Mouse (Mus musculus) kidney, embryonic 15.5 days (tissue): ENCODE results near the gene Fbxo21. TPM values are rescaled to one million over a fixed set of nuclear protein-coding genes. Genes with fewer than 3 reads are reported as not detected.

Experiments
- ATAC-seq: fragments of 200-750 bp; cut with Nextera tagmentation; replicated peaks from 2 replicates; pipeline ENCODE4 v1.8.0; 2017; ENCODE audit warnings: moderate TSS enrichment; ENCODE audit not compliant: low FRiP score
- H3K27ac ChIP-seq: fragments of 300-500 bp; sonication (generic); 2 replicates; pipeline ENCODE4 v1.5.1; 2015; ENCODE audit warnings: mild to moderate bottlenecking, inconsistent platforms
- H3K27me3 ChIP-seq: fragments of 300-500 bp; sonication (generic); 2 replicates; pipeline ENCODE4 v1.6.1; 2015; ENCODE audit warnings: inconsistent platforms
- H3K36me3 ChIP-seq: fragments of 300-500 bp; sonication (generic); 2 replicates; pipeline ENCODE4 v1.6.1; 2015; ENCODE audit warnings: inconsistent platforms
- H3K4me1 ChIP-seq: fragments of 300-500 bp; sonication (generic); 2 replicates; pipeline ENCODE4 v1.6.1; 2015; ENCODE audit warnings: inconsistent platforms
- H3K4me2 ChIP-seq: fragments of 300-500 bp; sonication (generic); 2 replicates; pipeline ENCODE4 v1.6.1; 2015; ENCODE audit warnings: moderate library complexity, mild to moderate bottlenecking, inconsistent platforms
- H3K4me3 ChIP-seq: fragments of 300-500 bp; sonication (generic); replicated peaks from 2 replicates; pipeline ENCODE4 v1.5.1; 2015; ENCODE audit warnings: mild to moderate bottlenecking, inconsistent platforms
- H3K9ac ChIP-seq: fragments of 300-500 bp; sonication (generic); 2 replicates; pipeline ENCODE4 v1.6.1; 2015; ENCODE audit warnings: mild to moderate bottlenecking, inconsistent platforms
- H3K9me3 ChIP-seq: fragments of 300-500 bp; sonication (generic); replicated peaks from 2 replicates; pipeline ENCODE4 v1.6.1; 2016; ENCODE audit warnings: inconsistent platforms
- WGBS: fragments of 180-500 bp; shearing (Covaris S2); methylation state at CpG from one replicate; pipeline ENCODE4 v1.1.7; 2015; ENCODE audit warnings: mixed read lengths; 5-methylcytosine and 5-hydroxymethylcytosine counted together
- polyA plus RNA-seq: library from polyadenylated mRNA; unstranded; fragments of >200 nt; fragmentation: Nextera tagmentation; extraction: Ambion mirVana; gene quantifications from 2 replicates; pipeline ENCODE4 v1.2.1, GENCODE M21; 2015

Fbxo21 gene
- polyA plus RNA-seq, 1 experiment from 2014 or later: 78.9 TPM

DNA sequence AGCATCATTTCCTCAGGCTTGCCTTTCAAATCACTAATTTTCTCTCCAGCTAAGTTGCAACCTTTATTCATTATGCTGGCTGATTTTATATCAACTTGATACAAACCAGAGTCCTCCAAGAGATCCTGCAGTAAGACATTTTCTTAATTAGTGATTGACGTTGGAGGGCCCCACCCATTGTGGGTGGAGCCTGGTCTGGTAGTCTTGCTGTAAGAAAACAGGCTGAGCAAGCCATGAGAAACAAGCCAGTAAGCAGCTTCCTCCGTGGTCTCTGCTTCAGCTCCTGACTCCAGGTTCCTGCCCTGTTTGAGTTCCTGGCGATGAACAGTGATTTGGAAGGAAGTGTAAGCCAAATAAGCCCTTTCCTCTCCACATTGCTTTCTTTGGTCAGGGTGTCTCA, 59.3 kb downstream of the Fbxo21 start:
- no peaks in the 10 kb centered on the region for H3K36me3 ChIP-seq
- H3K27me3 ChIP-seq: 0 out of 2 replicates have a peak, but pooled peaks cover 6% of the 10 kb centered on the region
- ATAC-seq: no peak
- H3K4me2 ChIP-seq: no peak overlapping the region
- peaks cover 10% of the 10 kb centered on the region for H3K9me3 ChIP-seq
- no peak overlapping the region for H3K4me3 ChIP-seq
- 65% methylated on average over 3 of the region's 3 CpGs for WGBS
- no peak overlapping the region for H3K27ac ChIP-seq
- no peak overlapping the region for H3K9ac ChIP-seq
- H3K4me1 ChIP-seq: peaks cover 22% of the 10 kb centered on the region

DNA sequence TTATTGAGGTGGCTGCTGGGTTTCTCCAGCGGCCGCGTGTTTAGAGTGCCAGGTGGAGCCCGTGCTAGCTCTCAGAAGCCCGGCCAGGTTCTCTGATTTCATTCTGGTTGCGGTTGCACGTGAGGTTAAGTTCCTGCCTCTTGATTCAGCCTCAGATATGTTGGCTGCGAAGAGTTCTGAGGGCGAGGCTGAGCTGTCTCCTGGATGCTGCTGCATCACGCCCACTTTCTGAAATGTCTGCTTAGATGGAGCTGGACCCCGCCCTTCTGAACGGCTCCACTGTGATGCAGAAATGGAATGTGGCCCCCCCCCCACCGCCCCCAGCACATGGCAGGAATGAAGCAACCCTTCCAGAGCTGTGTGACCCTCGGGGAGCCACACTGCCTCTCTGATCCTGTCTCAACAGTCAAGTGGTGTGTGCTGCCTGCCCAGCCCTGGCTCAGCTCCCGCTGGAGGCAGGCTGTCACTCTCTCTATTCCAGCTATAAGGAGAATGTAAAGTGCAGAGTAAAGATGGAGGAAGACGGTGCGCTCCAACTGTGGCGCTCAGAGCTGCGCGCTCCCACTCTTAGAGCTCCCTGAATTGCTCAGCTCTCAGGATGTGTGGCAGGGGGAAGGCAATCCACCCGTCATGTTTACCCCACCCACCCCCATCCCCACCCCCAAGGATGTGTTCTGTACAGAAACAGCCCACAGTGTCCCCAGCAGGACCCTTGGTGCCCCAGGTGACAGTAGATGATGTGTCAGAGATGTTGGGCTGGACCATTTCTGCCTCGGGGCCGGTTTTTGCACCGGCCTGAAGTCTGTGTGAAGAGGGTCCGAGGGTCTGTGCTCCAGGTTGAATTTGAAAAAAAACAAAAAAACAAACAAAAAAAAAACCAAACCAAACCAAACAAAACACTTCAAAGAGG, 60.6 kb downstream of the Fbxo21 start:
- Histone ChIP-seq H3K27ac (0 out of 2 replicates have a peak overlapping the region, but pooled peaks have one; percentile 11), H3K9ac (no peak overlapping the region), H3K9me3 (peaks cover 10% of the 10 kb centered on the region), H3K4me3 (no peak overlapping the region; the same call in 1 of the 2 replicates), H3K4me2 (peak overlapping the region; percentile 37), H3K36me3 (no peaks in the 10 kb centered on the region), H3K4me1 (peaks cover 22% of the 10 kb centered on the region), H3K27me3 (no peaks in the 10 kb centered on the region)
- 38% methylated on average over 25 of the region's 25 CpGs for WGBS
- no peak for ATAC-seq

- Histone ChIP-seq H3K9me3 (peaks cover 10% of the 10 kb centered on the region), H3K4me1 (peaks cover 22% of the 10 kb centered on the region), H3K27me3 (no peaks in the 10 kb centered on the region), H3K4me3 (no peak overlapping the region; the same call in 1 of the 2 replicates), H3K4me2 (peak overlapping the region; percentile 37), H3K27ac (0 out of 2 replicates have a peak overlapping the region, but pooled peaks have one; percentile 11), H3K9ac (no peak overlapping the region), H3K36me3 (no peaks in the 10 kb centered on the region)
- WGBS: 14% methylated on average over 10 of the region's 10 CpGs
- peak; percentile 72 for ATAC-seq
Measured at GRCm38 (mm10) chr5:118037798-118038484, 61.4 kb downstream of the Fbxo21 start.

- Histone ChIP-seq H3K4me2 (no peak overlapping the region), H3K4me1 (peaks cover 19% of the 10 kb centered on the region), H3K27ac (no peak overlapping the region), H3K4me3 (no peak overlapping the region), H3K9me3 (peaks cover 10% of the 10 kb centered on the region), H3K9ac (no peak overlapping the region), H3K36me3 (no peaks in the 10 kb centered on the region), H3K27me3 (no peaks in the 10 kb centered on the region)
- 43% methylated on average over 12 of the region's 12 CpGs for WGBS
- ATAC-seq: no peak
Measured at GRCm38 (mm10) chr5:118039241-118039668, 62.7 kb downstream of the Fbxo21 start.

- no peak for ATAC-seq
- Histone ChIP-seq H3K4me3 (no peak overlapping the region), H3K4me1 (peaks cover 7% of the 10 kb centered on the region), H3K27me3 (no peaks in the 10 kb centered on the region), H3K36me3 (no peaks in the 10 kb centered on the region), H3K9me3 (no peaks in the 10 kb centered on the region; the same call in 1 of the 2 replicates), H3K9ac (no peak overlapping the region), H3K27ac (no peak overlapping the region), H3K4me2 (no peak overlapping the region)
- 87% methylated on average over 6 of the region's 6 CpGs for WGBS
Measured at GRCm38 (mm10) chr5:118042599-118042998, 66.1 kb downstream of the Fbxo21 start.

GRCm38 (mm10) chr5:118043761-118044160, 67.2 kb downstream of the Fbxo21 start:
- ATAC-seq: no peak
- H3K4me1 ChIP-seq: no peaks in the 10 kb centered on the region
- no peaks in the 10 kb centered on the region for H3K36me3 ChIP-seq
- no peak overlapping the region for H3K9ac ChIP-seq
- no peak overlapping the region for H3K4me2 ChIP-seq
- WGBS: 82% methylated on average over 4 of the region's 4 CpGs
- no peaks in the 10 kb centered on the region; the same call in 1 of the 2 replicates for H3K9me3 ChIP-seq
- H3K27me3 ChIP-seq: no peaks in the 10 kb centered on the region
- no peak overlapping the region for H3K27ac ChIP-seq
- H3K4me3 ChIP-seq: no peak overlapping the region

GRCm38 (mm10) chr5:118044907-118045306, 68.4 kb downstream of the Fbxo21 start:
- no peak for ATAC-seq
- no peak overlapping the region for H3K4me2 ChIP-seq

DNA sequence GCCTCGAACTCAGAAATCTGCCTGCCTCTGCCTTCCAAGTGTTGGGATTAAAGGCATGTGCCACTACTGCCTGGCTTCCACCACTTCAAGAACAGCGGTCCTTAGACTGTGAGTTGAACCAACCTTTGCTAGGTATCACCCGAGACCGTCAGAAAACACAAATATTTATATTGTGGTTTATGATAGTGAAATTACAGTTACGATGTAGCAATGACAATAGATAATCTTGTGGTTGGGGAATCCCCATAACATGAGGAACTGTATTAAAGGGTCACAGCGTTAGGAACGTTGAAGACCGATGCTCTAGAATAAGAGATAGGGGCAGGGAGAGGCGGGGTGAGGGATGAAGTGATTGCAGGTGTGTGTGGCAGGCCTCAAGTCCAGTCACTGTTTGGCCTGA, 68.9 kb downstream of the Fbxo21 start:
- Histone ChIP-seq H3K4me2 (no peak overlapping the region), H3K4me3 (no peak overlapping the region), H3K9ac (no peak overlapping the region), H3K9me3 (no peaks in the 10 kb centered on the region; the same call in 1 of the 2 replicates), H3K4me1 (peaks cover under 1% of the 10 kb centered on the region; the same call in 1 of the 2 replicates), H3K27ac (no peak overlapping the region), H3K36me3 (no peaks in the 10 kb centered on the region), H3K27me3 (no peaks in the 10 kb centered on the region)
- WGBS: 93% methylated on average over 9 of the region's 9 CpGs
- ATAC-seq: no peak

More at GRCm38 (mm10) chr5:118044907-118045306, 68.4 kb downstream of the Fbxo21 start:
- WGBS: 85% methylated on average over 6 of the region's 6 CpGs
- Histone ChIP-seq H3K36me3 (no peaks in the 10 kb centered on the region), H3K27ac (no peak overlapping the region), H3K27me3 (no peaks in the 10 kb centered on the region), H3K4me1 (no peaks in the 10 kb centered on the region), H3K9ac (no peak overlapping the region), H3K9me3 (no peaks in the 10 kb centered on the region; the same call in 1 of the 2 replicates), H3K4me3 (no peak overlapping the region)

GRCm38 (mm10) chr5:118047091-118047757, 70.7 kb downstream of the Fbxo21 start:
- H3K9me3 ChIP-seq: no peaks in the 10 kb centered on the region
- no peak overlapping the region for H3K4me3 ChIP-seq
- no peaks in the 10 kb centered on the region for H3K27me3 ChIP-seq
- no peak overlapping the region for H3K4me2 ChIP-seq
- 82% methylated on average over 14 of the region's 14 CpGs for WGBS
- H3K27ac ChIP-seq: no peak overlapping the region
- H3K36me3 ChIP-seq: no peaks in the 10 kb centered on the region
- no peak overlapping the region for H3K9ac ChIP-seq
- ATAC-seq: no peak
- peaks cover 4% of the 10 kb centered on the region for H3K4me1 ChIP-seq

DNA sequence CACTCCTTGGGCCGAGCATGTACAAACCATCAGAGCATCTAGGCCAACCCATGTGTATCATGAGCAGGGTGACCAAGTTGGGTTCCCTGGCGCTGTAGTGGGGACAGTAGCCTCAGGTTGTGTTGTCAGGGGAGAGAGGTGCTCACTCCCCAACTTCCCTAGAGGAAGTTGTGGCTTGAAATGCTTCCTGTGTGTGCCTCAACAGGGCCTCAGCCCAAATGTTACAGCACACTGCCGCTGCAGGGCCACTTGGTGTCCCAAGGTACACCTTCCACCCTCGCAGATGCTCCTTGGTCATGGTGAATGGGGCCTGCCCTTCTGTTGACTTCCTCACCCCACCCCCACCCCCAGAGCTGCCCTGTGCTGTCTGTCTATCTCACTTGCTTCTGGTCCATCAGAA, 71.9 kb downstream of the Fbxo21 start:
- Histone ChIP-seq H3K9ac (no peak overlapping the region), H3K36me3 (no peaks in the 10 kb centered on the region), H3K9me3 (no peaks in the 10 kb centered on the region), H3K4me1 (peaks cover 8% of the 10 kb centered on the region), H3K27ac (no peak overlapping the region), H3K4me3 (no peak overlapping the region), H3K27me3 (no peaks in the 10 kb centered on the region), H3K4me2 (no peak overlapping the region)
- WGBS: 86% methylated on average over 4 of the region's 4 CpGs
- ATAC-seq: no peak

GRCm38 (mm10) chr5:118048928-118049327, 72.4 kb downstream of the Fbxo21 start:
- Histone ChIP-seq H3K9me3 (no peaks in the 10 kb centered on the region), H3K4me1 (peaks cover 10% of the 10 kb centered on the region), H3K36me3 (no peaks in the 10 kb centered on the region), H3K4me2 (no peak overlapping the region), H3K27ac (no peak overlapping the region), H3K27me3 (no peaks in the 10 kb centered on the region), H3K4me3 (no peak overlapping the region), H3K9ac (no peak overlapping the region)
- WGBS: 82% methylated on average over 5 of the region's 5 CpGs
- no peak for ATAC-seq
